Mouse (Mus musculus): ENCODE results near the gene Olfr823.
"Not testable (repeated sequence)": the region's sequence is repeated elsewhere in the genome, so short reads cannot be mapped to it uniquely, and the experiment has no call there.

The Olfr823 gene

DNA sequence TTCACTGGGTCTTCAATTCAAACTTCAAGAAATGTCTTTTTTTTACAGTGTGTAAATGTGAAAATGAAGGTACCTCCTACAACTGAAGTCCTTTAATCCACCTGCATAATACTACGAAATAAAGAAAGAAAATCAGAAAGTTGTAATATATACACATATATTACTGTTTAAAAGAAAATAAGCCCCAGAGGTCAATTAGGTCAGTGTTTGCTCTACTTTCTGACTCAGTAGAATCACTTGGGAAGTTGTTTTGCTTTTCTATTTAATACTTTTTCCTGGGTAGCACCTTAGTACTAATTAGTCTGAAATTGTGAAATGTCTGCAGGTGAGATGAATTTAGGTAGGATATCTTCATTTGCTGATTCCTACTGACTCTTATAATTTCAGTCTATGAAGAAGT, at the start of gene Olfr823:
Gene Olfr823 (minus strand): TSS at position 101 of the 400 bp plus-strand sequence.
- DNase-seq (ENCODE audit: low spot score), result not testable (repeated sequence)

- DNase-seq (ENCODE audit: low spot score), result no peak
Measured at GRCm38 (mm10) chr10:130144121-130144520, 28.9 kb upstream of the Olfr823 start.

- not testable (repeated sequence) for DNase-seq (ENCODE audit: low spot score)
Measured at GRCm38 (mm10) chr10:130142481-130142880, 27.3 kb upstream of the Olfr823 start.

DNA sequence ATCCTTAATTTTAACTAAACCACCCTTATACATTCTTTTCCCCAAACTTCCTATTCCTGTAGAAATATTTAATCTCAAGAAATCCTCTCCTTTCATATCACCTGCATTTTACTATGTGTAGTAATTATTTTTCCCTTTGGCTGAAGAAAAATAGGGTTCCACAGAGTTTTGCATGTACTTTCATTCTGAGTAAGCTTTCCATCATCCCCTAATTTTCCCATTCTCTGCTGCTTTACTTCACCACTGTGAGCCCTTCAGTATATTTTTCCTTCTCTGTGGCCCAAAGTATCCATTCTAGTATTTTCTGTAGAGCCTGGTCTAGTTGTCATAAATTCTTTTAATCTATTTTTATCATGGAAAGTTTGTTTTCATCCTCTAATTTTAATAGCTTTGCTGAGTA, 19.6 kb upstream of the Olfr823 start:
- DNase-seq (ENCODE audit: low spot score), result no peak

- not testable (repeated sequence) for DNase-seq (ENCODE audit: low spot score)
Measured at GRCm38 (mm10) chr10:130129900-130130299, 14.7 kb upstream of the Olfr823 start, which contains the start of gene Olfr824. Olfr824 (minus strand) TSS chr10:130130000.

GRCm38 (mm10) chr10:130116045-130116444, 862 bp upstream of the Olfr823 start:
- DNase-seq (ENCODE audit: low spot score), result not testable (repeated sequence)

DNA sequence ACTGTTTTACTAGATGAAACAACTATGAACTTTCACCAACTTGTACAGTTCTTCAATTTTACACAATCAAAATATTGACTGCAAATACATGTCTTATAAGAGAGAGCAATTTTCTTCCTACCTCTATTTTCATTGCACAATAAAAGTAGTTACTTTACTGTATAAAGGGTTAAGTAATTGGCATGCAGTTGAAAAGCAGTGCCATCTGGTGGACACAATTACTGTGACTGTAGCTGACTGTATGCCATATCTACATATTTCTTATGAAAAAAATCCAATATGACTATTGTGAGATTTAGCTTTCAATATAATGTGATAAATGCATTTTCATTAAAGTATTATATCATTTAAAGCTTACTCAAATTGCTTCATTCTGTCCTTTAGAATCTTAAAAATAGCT, 19.1 kb downstream of the Olfr823 start:
- no peak for DNase-seq (ENCODE audit: low spot score)

GRCm38 (mm10) chr10:130092838-130093440, 22.2 kb downstream of the Olfr823 start:
- peak; percentile 44 for DNase-seq (ENCODE audit: low spot score)

- no peak for DNase-seq (ENCODE audit: low spot score)
Measured at GRCm38 (mm10) chr10:130070910-130071309, 44.3 kb downstream of the Olfr823 start, which contains the start of gene Olfr822. Olfr822 (plus strand) TSS chr10:130071210.
